Mouse (Mus musculus) liver, postnatal 0 days (tissue): ENCODE data around the gene Elf2. TPM values are rescaled to one million over a fixed set of nuclear protein-coding genes. Genes with fewer than 3 reads are reported as not detected.

ENCODE experiments used
- ATAC-seq: fragments of 200-750 bp; cut with Nextera tagmentation; 2 replicates; pipeline ENCODE4 v1.8.0; 2017; ENCODE audit warnings: mild to moderate bottlenecking, moderate library complexity
- DNase-seq: peaks from one replicate; pipeline ENCODE4 v3.0.0-alpha.2; 2016
- H3K27ac ChIP-seq: fragments of 300-500 bp; sonication (generic); 2 replicates; pipeline ENCODE4 v1.5.1; 2014; ENCODE audit warnings: antibody characterized with exemption, moderate library complexity, mild to moderate bottlenecking, low read depth
- H3K27me3 ChIP-seq: fragments of 300-500 bp; sonication (generic); 2 replicates; pipeline ENCODE4 v1.6.1; 2014; ENCODE audit warnings: low read length, control low read depth, mixed read lengths; ENCODE audit not compliant: insufficient read depth
- H3K36me3 ChIP-seq: fragments of 300-500 bp; sonication (generic); replicated peaks from 2 replicates; pipeline ENCODE4 v1.6.1; 2014; ENCODE audit warnings: mild to moderate bottlenecking, control low read depth, low read length, moderate library complexity, mixed read lengths; ENCODE audit not compliant: insufficient read depth
- H3K4me1 ChIP-seq: fragments of 300-500 bp; sonication (generic); 2 replicates; pipeline ENCODE4 v1.6.1; 2014; ENCODE audit warnings: antibody characterized with exemption, mild to moderate bottlenecking, control low read depth; ENCODE audit not compliant: insufficient read depth
- H3K4me2 ChIP-seq: fragments of 300-500 bp; sonication (generic); 2 replicates; pipeline ENCODE4 v1.6.1; 2014; ENCODE audit warnings: low read depth, mild to moderate bottlenecking, low read length, moderate library complexity, mixed read lengths
- H3K4me3 ChIP-seq: fragments of 300-500 bp; sonication (generic); 2 replicates; pipeline ENCODE4 v1.5.1; 2014; ENCODE audit warnings: low read depth, low read length
- H3K9ac ChIP-seq: fragments of 300-500 bp; sonication (generic); replicated peaks from 2 replicates; pipeline ENCODE4 v1.6.1; 2014; ENCODE audit warnings: mild to moderate bottlenecking, moderate library complexity
- H3K9me3 ChIP-seq: fragments of 300-500 bp; sonication (generic); 2 replicates; pipeline ENCODE4 v1.6.1; 2016; ENCODE audit warnings: mild to moderate bottlenecking, control low read depth, low read length, mixed read lengths
- CTCF ChIP-seq: sonication (generic); IDR thresholded peaks from 2 replicates; pipeline ENCODE4 v1.5.1; 2016; ENCODE audit warnings: antibody characterized with exemption, low read depth
- EP300 ChIP-seq: IDR thresholded peaks from 2 replicates; pipeline ENCODE4 v1.6.1; 2016; ENCODE audit warnings: antibody characterized with exemption, low read depth, mild to moderate bottlenecking
- WGBS: fragments of 180-500 bp; shearing (Covaris S2); extraction: QIAGEN DNeasy Blood & Tissue Kit; methylation state at CpG from one replicate; pipeline ENCODE4 v1.1.7; 2014; ENCODE audit not compliant: insufficient replicate concordance; 5-methylcytosine and 5-hydroxymethylcytosine counted together
- polyA plus RNA-seq: library from polyadenylated mRNA; unstranded; fragments of >200 nt; fragmentation: Nextera tagmentation; extraction: Ambion mirVana; gene quantifications from 2 replicates; pipeline ENCODE4 v1.2.1, GENCODE M21; 2015

Gene Elf2
- polyA plus RNA-seq, 1 experiment from 2014 or later = 22.1 TPM

- H3K27me3 ChIP-seq = no peaks in the 10 kb centered on the region
- H3K9ac ChIP-seq = no peak overlapping the region
- H3K4me2 ChIP-seq = no peak overlapping the region
- peaks cover 87% of the 10 kb centered on the region for H3K36me3 ChIP-seq
- no peaks in the 10 kb centered on the region for H3K4me1 ChIP-seq
- DNase-seq = no peak
- 88% methylated on average over 12 of the region's 12 CpGs for WGBS
- TF ChIP-seq CTCF (no peak), EP300 (no peak)
- ATAC-seq = no peak
- H3K27ac ChIP-seq = no peak overlapping the region
- H3K4me3 ChIP-seq = no peak overlapping the region
- H3K9me3 ChIP-seq = no peaks in the 10 kb centered on the region
These were observed 84.0 kb downstream of the Elf2 start for GRCm38 (mm10) chr3:51256450-51256849.

GRCm38 (mm10) chr3:51254784-51255183 is 85.7 kb downstream of the Elf2 start:
- ATAC-seq (no peak), DNase-seq (no peak)
- peaks cover 86% of the 10 kb centered on the region for H3K36me3 ChIP-seq
- H3K9me3 ChIP-seq = no peaks in the 10 kb centered on the region
- H3K9ac ChIP-seq = no peak overlapping the region
- 76% methylated on average over 7 of the region's 7 CpGs for WGBS
- H3K27me3 ChIP-seq = no peaks in the 10 kb centered on the region
- no peaks in the 10 kb centered on the region for H3K4me1 ChIP-seq
- H3K4me2 ChIP-seq = no peak overlapping the region
- H3K27ac ChIP-seq = no peak overlapping the region
- no peak for TF ChIP-seq CTCF
- TF ChIP-seq EP300 = no peak
- no peak overlapping the region for H3K4me3 ChIP-seq

- WGBS = 89% methylated on average over 12 of the region's 12 CpGs
- no peak overlapping the region for H3K9ac ChIP-seq
- no peaks in the 10 kb centered on the region for H3K9me3 ChIP-seq
- H3K4me1 ChIP-seq = no peaks in the 10 kb centered on the region
- no peak overlapping the region for H3K4me3 ChIP-seq
- no peak overlapping the region for H3K4me2 ChIP-seq
- ATAC-seq (no peak), DNase-seq (no peak)
- peaks cover 84% of the 10 kb centered on the region for H3K36me3 ChIP-seq
- no peaks in the 10 kb centered on the region for H3K27me3 ChIP-seq
- H3K27ac ChIP-seq = no peak overlapping the region
- TF ChIP-seq CTCF (no peak), EP300 (no peak)
These were observed 87.6 kb downstream of the Elf2 start for GRCm38 (mm10) chr3:51252689-51253402.

- no peak for TF ChIP-seq CTCF
- no peak for TF ChIP-seq EP300
- WGBS = 89% methylated on average over 1 of the region's 1 CpGs
- H3K9me3 ChIP-seq = no peaks in the 10 kb centered on the region
- H3K27me3 ChIP-seq = no peaks in the 10 kb centered on the region
- no peaks in the 10 kb centered on the region for H3K4me1 ChIP-seq
- no peak overlapping the region for H3K4me3 ChIP-seq
- no peak overlapping the region for H3K27ac ChIP-seq
- no peak for DNase-seq
- no peak for ATAC-seq
- no peak overlapping the region for H3K4me2 ChIP-seq
- peaks cover 85% of the 10 kb centered on the region for H3K36me3 ChIP-seq
- no peak overlapping the region for H3K9ac ChIP-seq
These were observed 88.2 kb downstream of the Elf2 start for GRCm38 (mm10) chr3:51252223-51252622.

GRCm38 (mm10) chr3:51251057-51251456 is 89.4 kb downstream of the Elf2 start:
- Histone ChIP-seq H3K27me3 (no peaks in the 10 kb centered on the region), H3K27ac (no peak overlapping the region), H3K4me3 (no peak overlapping the region), H3K9ac (no peak overlapping the region), H3K36me3 (peaks cover 80% of the 10 kb centered on the region), H3K9me3 (no peaks in the 10 kb centered on the region), H3K4me1 (no peaks in the 10 kb centered on the region), H3K4me2 (no peak overlapping the region)
- WGBS = 84% methylated on average over 5 of the region's 5 CpGs
- TF ChIP-seq CTCF (no peak), EP300 (no peak)
- ATAC-seq (no peak), DNase-seq (no peak)

GRCm38 (mm10) chr3:51249866-51250265 is 90.6 kb downstream of the Elf2 start:
- H3K27me3 ChIP-seq = no peaks in the 10 kb centered on the region
- no peak overlapping the region for H3K4me2 ChIP-seq
- H3K27ac ChIP-seq = no peak overlapping the region
- peaks cover 83% of the 10 kb centered on the region for H3K36me3 ChIP-seq
- no peak overlapping the region for H3K9ac ChIP-seq
- H3K4me3 ChIP-seq = no peak overlapping the region
- WGBS = 93% methylated on average over 13 of the region's 13 CpGs
- DNase-seq (no peak), ATAC-seq (no peak)
- H3K4me1 ChIP-seq = no peaks in the 10 kb centered on the region
- no peaks in the 10 kb centered on the region for H3K9me3 ChIP-seq
- TF ChIP-seq CTCF (no peak), EP300 (no peak)
